Mouse (Mus musculus) kidney, adult 2 months (tissue): ENCODE data around the gene Tmem126b.

Experiments used
- CTCF ChIP-seq: fragments of 200-500 bp; conservative IDR thresholded peaks from 2 replicates; pipeline ENCODE4 v1.5.1; 2011; ENCODE audit warnings: low read depth, mild to moderate bottlenecking, control low read depth, low read length, moderate library complexity, mixed read lengths; ENCODE audit not compliant: insufficient read depth, insufficient read length
- POLR2A ChIP-seq: fragments of 200-500 bp; IDR thresholded peaks from one replicate; pipeline ENCODE4 v1.6.1; 2011; ENCODE audit warnings: low read depth, low read length, control low read depth

DNA sequence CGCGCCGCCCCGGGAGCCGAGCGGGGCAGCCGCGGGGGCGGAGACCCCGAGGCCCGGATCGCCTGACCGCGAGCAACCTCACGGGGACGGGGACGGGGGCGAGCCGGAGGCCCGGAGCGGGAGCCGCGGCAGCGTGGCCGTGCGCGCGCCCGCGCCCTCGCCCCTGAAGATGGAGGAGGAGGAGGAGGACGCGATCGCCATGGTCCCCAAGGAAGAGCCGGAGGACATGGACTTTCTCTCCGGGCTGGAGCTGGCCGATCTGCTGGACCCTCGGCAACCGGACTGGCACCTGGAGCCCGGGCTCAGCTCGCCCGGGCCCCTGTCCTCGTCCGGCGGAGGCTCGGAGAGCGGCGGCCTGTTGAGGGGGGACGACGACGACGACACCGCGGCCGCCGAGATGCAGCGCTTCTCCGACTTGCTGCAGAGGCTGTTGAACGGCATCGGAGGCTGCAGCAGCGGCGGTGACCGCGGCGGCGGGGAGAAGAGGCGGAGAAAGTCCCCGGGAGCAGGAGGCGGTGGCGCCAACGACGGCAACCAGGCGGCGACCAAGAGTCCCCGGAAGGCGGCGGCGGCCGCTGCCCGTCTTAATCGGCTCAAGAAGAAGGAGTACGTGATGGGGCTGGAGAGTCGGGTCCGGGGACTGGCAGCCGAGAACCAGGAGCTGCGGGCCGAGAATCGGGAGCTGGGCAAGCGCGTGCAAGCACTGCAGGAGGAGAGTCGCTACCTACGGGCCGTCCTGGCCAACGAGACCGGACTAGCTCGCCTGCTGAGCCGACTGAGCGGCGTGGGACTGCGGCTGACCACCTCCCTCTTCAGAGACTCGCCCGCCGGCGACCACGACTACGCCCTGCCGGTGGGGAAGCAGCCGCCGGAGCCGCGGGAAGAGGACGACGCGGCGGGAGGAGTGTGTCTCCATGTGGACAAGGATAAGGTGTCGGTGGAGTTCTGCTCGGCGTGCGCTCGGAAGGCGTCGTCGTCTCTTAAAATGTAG lies 32.4 kb downstream of the Tmem126b start:
- TF ChIP-seq CTCF (peak; percentile 23; the same call in 1 of the 2 replicates), POLR2A (no peak)
